ENCODE assay signal across 8 mouse cellular contexts in genomic region chr4:117288277-117288926, GRCm38 (mm10). TPM values are rescaled to one million over a fixed set of nuclear protein-coding genes. Genes with fewer than 3 reads are reported as not detected.
DNase-seq lines count a peak whose midpoint lies in the region; ATAC-seq and TF ChIP-seq lines count a peak whose summit lies in the region.

No protein-coding gene starts in this region.

- peak overlapping the region; percentile 90 for H3K27ac ChIP-seq in heart, postnatal 0 days (ENCODE audit: low read depth)
- H3K27ac ChIP-seq in bone marrow macrophage, adult 2 months (ENCODE audit: insufficient read depth, low read depth, low read length), result peak overlapping the region; percentile 71
- peak overlapping the region; percentile 94 for H3K27ac ChIP-seq in hindbrain, embryonic 13.5 days
- peak overlapping the region; percentile 93 for H3K27ac ChIP-seq in midbrain, embryonic 13.5 days

- H3K4me1 ChIP-seq in heart, postnatal 0 days (ENCODE audit: control insufficient read depth, insufficient read depth), result peaks cover 8% of the 10 kb centered on the region
- H3K4me1 ChIP-seq in bone marrow macrophage, adult 2 months (ENCODE audit: control insufficient read depth, insufficient read depth, low read length), result peaks cover 14% of the 10 kb centered on the region
- H3K4me1 ChIP-seq in hindbrain, embryonic 13.5 days (replicated peaks), result peaks cover 59% of the 10 kb centered on the region
- peaks cover 59% of the 10 kb centered on the region for H3K4me1 ChIP-seq in midbrain, embryonic 13.5 days (replicated peaks)

- peak overlapping the region; percentile 65 for H3K4me3 ChIP-seq in heart, postnatal 0 days (ENCODE audit: low read depth, low read length)
- H3K4me3 ChIP-seq in bone marrow macrophage, adult 2 months (ENCODE audit: insufficient read depth, low read length), result peak overlapping the region; percentile 89
- peak overlapping the region; percentile 72 for H3K4me3 ChIP-seq in hindbrain, embryonic 13.5 days
- H3K4me3 ChIP-seq in midbrain, embryonic 13.5 days (replicated peaks), result peak overlapping the region; percentile 76

- no peak for TF ChIP-seq POLR2A in bone marrow macrophage, adult 2 months (IDR thresholded peaks at IDR 0.05; ENCODE audit: borderline replicate concordance, low read depth, low read length)

- H3K9me3 ChIP-seq in heart, postnatal 0 days (replicated peaks; ENCODE audit: control insufficient read depth, low read length), result no peaks in the 10 kb centered on the region
- no peaks in the 10 kb centered on the region for H3K9me3 ChIP-seq in hindbrain, embryonic 13.5 days
- H3K9me3 ChIP-seq in midbrain, embryonic 13.5 days, result no peaks in the 10 kb centered on the region

- ATAC-seq in heart, postnatal 0 days (ENCODE audit: insufficient read depth, low read depth), result no peak
- ATAC-seq in hindbrain, embryonic 13.5 days (ENCODE audit: low FRiP score), result peak; percentile 4; the same call in 1 of the 2 replicates
- ATAC-seq in midbrain, embryonic 13.5 days, result peak; percentile 0; the same call in 1 of the 2 replicates

- 23% methylated on average over 25 of the region's 25 CpGs for WGBS in heart, postnatal 0 days
- 18% methylated on average over 25 of the region's 25 CpGs for WGBS in hindbrain, embryonic 13.5 days
- WGBS in midbrain, embryonic 13.5 days, result 18% methylated on average over 25 of the region's 25 CpGs

- peaks cover 36% of the 10 kb centered on the region for H3K36me3 ChIP-seq in heart, postnatal 0 days (replicated peaks; ENCODE audit: control insufficient read depth, insufficient read depth, low read length)
- H3K36me3 ChIP-seq in hindbrain, embryonic 13.5 days, result peaks cover 37% of the 10 kb centered on the region
- H3K36me3 ChIP-seq in midbrain, embryonic 13.5 days, result peaks cover 36% of the 10 kb centered on the region

- H3K27me3 ChIP-seq in heart, postnatal 0 days (ENCODE audit: control insufficient read depth, insufficient read depth, low read length), result no peaks in the 10 kb centered on the region
- H3K27me3 ChIP-seq in hindbrain, embryonic 13.5 days, result 0 out of 2 replicates have a peak, but pooled peaks cover 4% of the 10 kb centered on the region
- H3K27me3 ChIP-seq in midbrain, embryonic 13.5 days, result peaks cover 16% of the 10 kb centered on the region

- no peak for TF ChIP-seq CTCF in heart, postnatal 0 days (IDR thresholded peaks at IDR 0.05; ENCODE audit: low read depth)
- TF ChIP-seq CTCF in bone marrow macrophage, adult 2 months (IDR thresholded peaks at IDR 0.05; ENCODE audit: low read depth, low read length), result no peak

- DNase-seq in heart, postnatal 0 days (ENCODE audit: low spot score), result no peak
- DNase-seq in heart, adult 9 months (ENCODE audit: low spot score in 2 of 2), result no peak
- DNase-seq in retina, postnatal 1 day, result no peak
- no peak for DNase-seq in urinary bladder, adult 18-20 months (ENCODE audit: low spot score in 2 of 2)
- no peak for DNase-seq in left cerebral cortex, adult 18-20 months (ENCODE audit: low spot score in 2 of 2)

- H3K4me2 ChIP-seq in heart, postnatal 0 days (ENCODE audit: low read depth, low read length), result peak overlapping the region; percentile 87
- peak overlapping the region; percentile 68 for H3K4me2 ChIP-seq in hindbrain, embryonic 13.5 days
- peak overlapping the region; percentile 74 for H3K4me2 ChIP-seq in midbrain, embryonic 13.5 days (replicated peaks)

- peak overlapping the region; percentile 70 for H3K9ac ChIP-seq in heart, postnatal 0 days (replicated peaks; ENCODE audit: low read depth, low read length)
- H3K9ac ChIP-seq in hindbrain, embryonic 13.5 days, result peak overlapping the region; percentile 83
- H3K9ac ChIP-seq in midbrain, embryonic 13.5 days (replicated peaks), result peak overlapping the region; percentile 83

- TF ChIP-seq EP300 in heart, postnatal 0 days (IDR thresholded peaks at IDR 0.05; ENCODE audit: low read depth), result no peak

RNA-seq across cellular contexts. Expression of gene Armh1, which starts 36.5 kb away (rescaled TPM):
- total RNA-seq in heart, postnatal 0 days (2014; rRNA removed; ENCODE audit: low replicate concordance), result 0.27 and 1.4 TPM in 2 replicates
- polyA plus RNA-seq in heart, postnatal 0 days (2015; fragmentation: Nextera tagmentation; extraction: Ambion mirVana), result 0.18 and 0.25 TPM in 2 replicates
- not detected in 2 replicates for polyA plus RNA-seq in bone marrow macrophage, adult 2 months (2012; ENCODE audit: insufficient read depth, insufficient read length, missing spikeins)
- polyA plus RNA-seq in hindbrain, embryonic 13.5 days (2015; fragmentation: Nextera tagmentation; extraction: Ambion mirVana), result 0.97 and 1.1 TPM in 2 replicates
- polyA plus RNA-seq in midbrain, embryonic 13.5 days (2015; fragmentation: Nextera tagmentation; extraction: Ambion mirVana), result 0.31 and 0.83 TPM in 2 replicates
- under 1 TPM; 0.26 to 0.40 TPM for total RNA-seq in left cerebral cortex, adult 18-20 months (2021)

RNA-seq across cellular contexts. Expression of gene Tmem53, which starts 36.7 kb away (rescaled TPM):
- total RNA-seq in heart, postnatal 0 days (2014; rRNA removed; ENCODE audit: low replicate concordance), result 43.2 and 65.9 TPM in 2 replicates
- 59.2 and 63.5 TPM in 2 replicates for polyA plus RNA-seq in heart, postnatal 0 days (2015; fragmentation: Nextera tagmentation; extraction: Ambion mirVana)
- not detected in 2 replicates for polyA plus RNA-seq in bone marrow macrophage, adult 2 months (2012; ENCODE audit: insufficient read depth, insufficient read length, missing spikeins)
- polyA plus RNA-seq in hindbrain, embryonic 13.5 days (2015; fragmentation: Nextera tagmentation; extraction: Ambion mirVana), result 8.5 and 10.9 TPM in 2 replicates
- 10.2 and 10.4 TPM in 2 replicates for polyA plus RNA-seq in midbrain, embryonic 13.5 days (2015; fragmentation: Nextera tagmentation; extraction: Ambion mirVana)
- total RNA-seq in left cerebral cortex, adult 18-20 months (2021), result 1 to 10 TPM; 4.1 to 4.3 TPM
